Mouse (Mus musculus) lung, postnatal 25 days (tissue): ENCODE data around the gene Klhl22.

ENCODE experiments used
- DNase-seq: peaks from one replicate; pipeline ENCODE4 v3.0.0; 2022; ENCODE audit warnings: low spot score

The Klhl22 gene

DNA sequence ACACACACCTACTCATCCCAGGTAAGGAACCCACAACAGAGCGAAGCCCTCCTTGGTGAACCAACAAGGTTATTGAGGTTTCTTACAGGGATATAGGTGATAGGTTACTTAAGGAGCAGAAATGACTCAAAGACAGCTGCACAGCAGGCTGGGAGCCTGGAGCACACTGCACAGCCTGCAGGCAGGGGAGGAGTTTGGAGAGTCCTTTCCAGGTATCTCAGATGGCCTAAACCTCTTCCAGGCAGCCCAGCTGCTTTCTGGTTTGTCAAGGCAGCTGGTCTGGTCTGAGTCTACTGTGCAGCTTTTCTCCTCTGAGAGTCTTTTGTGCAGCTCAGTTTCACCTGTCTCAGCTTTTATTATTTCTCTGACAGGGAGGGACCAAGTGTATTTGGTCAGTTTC, 1.7 kb upstream of the Klhl22 start:
- DNase-seq: no peak

DNA sequence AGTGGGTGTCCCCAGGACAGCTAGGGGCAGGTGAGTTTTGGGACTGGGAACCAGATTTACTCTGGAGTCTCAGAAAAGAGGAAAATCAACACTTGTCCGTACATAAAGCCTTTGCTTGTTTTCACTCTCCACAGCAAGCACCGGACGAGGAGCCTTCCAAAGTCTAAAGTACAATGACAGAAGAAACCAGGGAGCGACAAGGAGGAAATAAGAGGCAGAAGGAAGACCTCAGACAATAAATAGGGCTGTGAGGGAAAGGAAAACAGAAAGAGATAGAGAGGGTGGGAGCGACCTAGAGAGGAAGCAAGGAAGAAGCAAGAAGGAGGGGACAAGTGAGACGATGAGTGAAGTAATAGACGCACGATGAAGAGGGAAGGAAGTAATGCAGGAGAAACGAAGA, 516 bp upstream of the Klhl22 start:
- no peak for DNase-seq

GRCm38 (mm10) chr16:17759813-17760321, 449 bp downstream of the Klhl22 start:
- peak; percentile 42 for DNase-seq

GRCm38 (mm10) chr16:17760657-17761056, 1.2 kb downstream of the Klhl22 start:
- peak; percentile 43 for DNase-seq

GRCm38 (mm10) chr16:17761074-17761473, 1.7 kb downstream of the Klhl22 start:
- no peak for DNase-seq

DNA sequence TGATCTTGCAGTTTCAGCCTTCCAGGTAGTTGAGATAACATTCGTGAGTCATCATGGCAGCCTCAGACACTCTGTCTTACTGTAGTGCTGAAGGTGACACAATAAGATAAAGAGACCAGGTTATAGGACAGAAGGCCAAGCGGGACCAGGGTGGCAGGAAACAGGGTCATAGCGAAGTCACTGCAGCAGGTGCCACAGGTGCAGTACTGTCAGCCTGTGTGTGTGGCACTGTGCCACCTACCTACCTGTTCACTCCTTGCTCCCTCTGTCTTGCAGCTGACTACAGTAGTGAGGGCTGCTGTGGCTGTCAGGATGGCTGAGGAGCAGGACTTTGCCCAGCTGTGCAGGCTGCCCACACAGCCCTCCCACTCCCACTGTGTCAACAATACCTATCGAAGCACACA, 4.7 kb downstream of the Klhl22 start:
- no peak for DNase-seq

GRCm38 (mm10) chr16:17768834-17769233, 9.4 kb downstream of the Klhl22 start:
- no peak for DNase-seq

DNA sequence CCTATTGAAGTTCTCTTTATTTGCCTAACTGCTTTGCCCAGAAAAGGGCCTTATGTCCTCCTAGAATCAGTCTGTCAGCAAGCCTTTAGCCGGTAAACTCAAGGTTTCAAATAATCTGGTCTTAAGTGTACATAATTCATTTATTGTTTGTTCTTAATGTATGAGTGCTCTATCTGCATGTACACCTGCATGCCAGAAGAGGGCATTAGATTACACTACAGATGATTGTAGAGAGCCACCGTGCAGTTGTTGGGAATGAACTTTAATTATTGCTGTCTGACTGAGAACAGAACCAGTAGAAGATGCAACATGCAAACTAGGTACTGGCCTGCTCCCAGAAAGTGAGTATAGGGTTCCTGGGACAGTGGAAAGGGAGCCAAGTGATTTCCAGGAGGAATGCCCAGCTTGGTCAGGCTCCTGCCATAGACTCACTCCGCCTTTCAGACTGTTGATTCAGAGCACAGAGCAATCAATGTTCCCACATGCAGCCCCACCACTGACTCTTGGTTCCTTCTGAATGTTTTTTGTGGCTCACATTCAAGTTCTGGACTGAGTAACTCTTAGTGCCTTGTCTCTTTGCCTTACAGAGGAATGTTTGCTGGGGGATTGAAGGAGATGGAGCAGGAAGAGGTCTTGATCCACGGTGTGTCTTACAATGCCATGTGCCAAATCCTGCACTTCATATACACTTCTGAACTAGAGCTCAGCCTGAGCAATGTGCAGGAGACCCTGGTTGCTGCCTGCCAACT, 11.9 kb downstream of the Klhl22 start:
- DNase-seq: peak; percentile 18

GRCm38 (mm10) chr16:17776828-17777227, 17.4 kb downstream of the Klhl22 start:
- no peak for DNase-seq

- no peak for DNase-seq
Measured at GRCm38 (mm10) chr16:17778223-17778622, 18.8 kb downstream of the Klhl22 start.

GRCm38 (mm10) chr16:17779692-17780091, 20.3 kb downstream of the Klhl22 start:
- no peak for DNase-seq

DNA sequence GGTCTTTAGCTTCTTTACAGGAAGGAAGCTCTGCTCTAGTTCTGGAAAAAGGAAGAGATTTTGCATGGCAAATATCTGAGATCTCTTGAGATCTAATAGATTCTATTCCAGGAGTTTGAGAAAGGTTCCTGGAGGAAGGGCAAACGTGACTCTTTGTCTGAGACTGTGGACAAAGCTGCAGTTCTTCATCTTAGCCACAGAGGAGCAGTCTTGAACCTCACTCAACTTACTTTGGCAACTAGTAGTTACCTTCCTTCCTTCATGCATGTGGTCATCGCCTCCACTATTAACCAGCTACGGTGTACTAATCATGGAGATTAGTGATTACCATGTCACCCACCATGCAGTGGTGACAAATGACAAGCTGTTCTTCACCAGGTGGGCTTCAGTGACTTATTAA, 25.9 kb downstream of the Klhl22 start:
- peak; percentile 45 for DNase-seq

GRCm38 (mm10) chr16:17792728-17793127, 33.3 kb downstream of the Klhl22 start:
- DNase-seq: no peak

DNA sequence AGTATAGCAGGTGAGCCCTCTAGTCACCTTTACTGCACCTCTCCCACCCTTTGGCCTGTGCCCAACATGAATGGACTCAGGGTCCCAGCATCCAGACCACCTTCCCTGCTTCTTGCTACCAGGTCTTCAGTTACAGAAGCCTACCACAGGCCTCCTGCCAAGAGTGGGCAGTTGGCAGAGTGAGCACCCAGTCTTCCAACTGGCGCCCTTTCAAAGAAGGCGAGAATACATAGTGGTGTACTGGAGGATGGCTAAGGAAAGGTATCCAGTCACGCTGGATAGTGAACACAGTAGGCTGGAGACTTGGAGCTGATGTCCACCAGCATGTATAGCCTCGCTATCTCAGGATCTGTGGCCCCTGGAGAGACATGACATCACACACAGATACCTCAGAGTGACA, 34.6 kb downstream of the Klhl22 start:
- no peak for DNase-seq

- peak; percentile 83 for DNase-seq
Measured at GRCm38 (mm10) chr16:17795643-17796042, 36.2 kb downstream of the Klhl22 start.

DNA sequence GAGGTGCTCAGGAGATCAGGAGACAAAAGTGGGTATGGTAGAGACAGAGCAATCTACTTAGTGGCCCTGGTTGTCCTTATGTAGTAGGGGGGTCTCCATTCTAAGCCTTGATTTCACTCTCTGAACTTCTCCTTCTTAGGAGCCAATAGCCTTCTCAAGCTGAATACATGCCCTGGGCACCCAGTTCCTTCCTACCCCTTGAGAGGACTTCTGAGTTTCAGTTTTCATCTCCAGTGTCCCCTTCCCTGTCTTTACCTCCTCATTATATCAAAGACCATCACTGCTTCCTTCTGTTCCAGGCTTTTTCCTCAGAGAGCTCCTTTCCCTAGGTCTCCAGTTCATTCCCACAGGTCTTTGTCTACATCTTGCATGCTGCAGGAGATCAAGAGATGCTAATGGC, 37.1 kb downstream of the Klhl22 start:
- no peak for DNase-seq

- DNase-seq: peak; percentile 64
Measured at GRCm38 (mm10) chr16:17796971-17797811, 37.8 kb downstream of the Klhl22 start, which contains the start of gene Scarf2. Scarf2 (plus strand) TSS chr16:17797282.

DNA sequence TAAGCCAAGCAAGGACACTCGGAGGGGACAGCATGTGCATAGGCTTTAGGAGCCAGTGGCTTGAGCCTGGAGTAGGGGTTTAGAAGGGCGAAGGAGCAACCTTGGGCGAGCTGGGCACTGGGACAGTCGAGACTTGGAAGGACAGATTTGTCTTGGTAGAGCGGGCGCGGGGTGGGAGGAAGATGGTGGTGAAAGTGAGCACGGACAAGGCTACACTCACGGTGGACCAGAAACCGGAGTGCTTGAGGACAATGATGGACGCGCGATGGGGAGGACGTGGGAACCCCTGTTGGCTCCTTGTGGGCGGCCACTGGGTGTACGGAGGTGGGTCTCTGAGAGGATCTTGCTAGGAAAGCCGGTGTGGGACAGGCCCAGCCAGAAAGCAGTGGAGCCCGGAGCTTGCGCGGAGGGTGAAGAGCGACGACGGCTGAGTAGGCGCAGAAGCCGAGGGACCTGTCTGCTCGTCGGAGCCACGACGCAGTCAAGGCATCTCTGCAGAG, 38.4 kb downstream of the Klhl22 start:
- DNase-seq: no peak

DNA sequence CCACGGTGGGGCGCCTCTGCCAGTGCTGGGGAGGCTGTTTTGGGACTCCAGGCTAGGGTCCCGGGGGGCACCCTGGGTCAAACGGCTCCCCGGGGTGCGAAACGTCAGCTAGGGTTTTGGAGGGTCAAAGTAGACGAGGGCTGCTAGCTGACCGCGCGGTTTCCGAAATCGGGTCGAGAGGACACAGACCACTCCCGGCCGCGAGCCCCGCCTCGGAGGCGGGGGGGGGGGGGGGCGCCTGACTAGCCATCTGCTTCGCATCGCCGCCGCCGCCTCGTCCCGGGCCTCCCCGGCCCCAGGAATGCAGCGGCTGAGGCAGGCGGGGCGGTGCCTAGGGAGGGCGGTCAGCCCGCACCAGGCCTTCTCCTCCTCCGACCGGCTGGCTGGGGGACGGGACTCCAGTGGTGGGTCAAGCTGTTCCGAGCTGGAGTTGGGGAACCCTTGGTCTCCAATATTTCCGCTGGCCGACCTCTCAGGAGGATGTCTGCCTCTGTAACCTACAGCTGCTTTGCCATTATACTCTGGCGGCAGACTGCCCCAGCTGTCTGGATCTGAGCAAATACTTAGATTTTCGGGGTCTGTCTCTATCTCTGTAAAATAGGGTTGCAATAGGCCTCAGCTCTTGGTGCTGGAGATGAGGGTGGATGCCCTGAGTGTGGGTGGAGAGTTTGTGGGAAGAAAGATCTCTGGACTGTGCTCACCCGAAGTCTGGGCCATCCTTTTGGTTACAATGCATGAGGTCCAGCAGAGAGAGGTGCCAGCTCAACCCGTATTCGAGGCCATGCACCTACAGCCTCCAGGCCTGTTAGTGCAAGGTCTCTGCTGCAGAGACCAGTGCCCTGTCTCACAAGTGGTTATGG, 39.1 kb downstream of the Klhl22 start:
- DNase-seq: peak; percentile 62

DNA sequence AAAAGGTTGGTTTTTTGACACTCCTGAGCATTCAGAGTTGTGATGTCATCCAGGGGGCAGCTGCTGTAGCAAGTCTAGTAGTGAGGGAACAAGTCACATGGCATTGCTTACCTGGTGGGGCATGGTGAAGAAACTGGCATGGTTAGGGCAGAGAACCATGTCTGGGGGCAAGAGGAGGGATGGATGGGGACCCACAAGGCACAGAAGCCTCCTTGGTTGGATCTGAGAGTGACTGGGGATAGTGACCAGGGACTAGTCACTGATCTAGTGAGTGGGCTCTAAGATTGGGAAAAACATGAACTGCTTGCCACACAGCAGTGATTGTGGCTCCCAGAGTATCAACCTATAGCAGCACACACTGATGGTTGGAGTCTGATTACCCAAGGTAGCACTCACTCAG, 40.2 kb downstream of the Klhl22 start:
- no peak for DNase-seq

- no peak for DNase-seq
Measured at GRCm38 (mm10) chr16:17801777-17802455, 42.5 kb downstream of the Klhl22 start.
